Mouse (Mus musculus) midbrain, embryonic 13.5 days (tissue): Measurements from ENCODE around the gene 1110012L19Rik. TPM values are rescaled to one million over a fixed set of nuclear protein-coding genes. Genes with fewer than 3 reads are reported as not detected.
"Not testable (repeated sequence)": the region's sequence is repeated elsewhere in the genome, so short reads cannot be mapped to it uniquely, and the experiment has no call there.

Experiments
- ATAC-seq: fragments of 200-750 bp; cut with Nextera tagmentation; 2 replicates; pipeline ENCODE4 v1.8.0; 2017; ENCODE audit warnings: mild to moderate bottlenecking, moderate TSS enrichment, moderate library complexity
- H3K27ac ChIP-seq: fragments of 300-500 bp; sonication (generic); 2 replicates; pipeline ENCODE4 v1.5.1; 2015; ENCODE audit warnings: inconsistent platforms, mild to moderate bottlenecking, moderate library complexity
- H3K27me3 ChIP-seq: fragments of 300-500 bp; sonication (generic); 2 replicates; pipeline ENCODE4 v1.6.1; 2015; ENCODE audit warnings: mild to moderate bottlenecking, inconsistent platforms
- H3K36me3 ChIP-seq: fragments of 300-500 bp; sonication (generic); 2 replicates; pipeline ENCODE4 v1.6.1; 2015; ENCODE audit warnings: mild to moderate bottlenecking, inconsistent platforms
- H3K4me1 ChIP-seq: fragments of 300-500 bp; sonication (generic); replicated peaks from 2 replicates; pipeline ENCODE4 v1.6.1; 2015; ENCODE audit warnings: inconsistent platforms
- H3K4me2 ChIP-seq: fragments of 300-500 bp; sonication (generic); replicated peaks from 2 replicates; pipeline ENCODE4 v1.6.1; 2015; ENCODE audit warnings: moderate library complexity, mild to moderate bottlenecking, inconsistent platforms
- H3K4me3 ChIP-seq: fragments of 300-500 bp; sonication (generic); replicated peaks from 2 replicates; pipeline ENCODE4 v1.5.1; 2015; ENCODE audit warnings: mild to moderate bottlenecking, inconsistent platforms
- H3K9ac ChIP-seq: fragments of 300-500 bp; sonication (generic); replicated peaks from 2 replicates; pipeline ENCODE4 v1.6.1; 2015; ENCODE audit warnings: mild to moderate bottlenecking, inconsistent platforms
- H3K9me3 ChIP-seq: fragments of 300-500 bp; sonication (generic); 2 replicates; pipeline ENCODE4 v1.6.1; 2016; ENCODE audit warnings: mild to moderate bottlenecking, inconsistent platforms
- WGBS: fragments of 180-500 bp; shearing (Covaris S2); methylation state at CpG from one replicate; pipeline ENCODE4 v1.1.7; 2015; 5-methylcytosine and 5-hydroxymethylcytosine counted together
- polyA plus RNA-seq: library from polyadenylated mRNA; unstranded; fragments of >200 nt; fragmentation: Nextera tagmentation; extraction: Ambion mirVana; gene quantifications from 2 replicates; pipeline ENCODE4 v1.2.1, GENCODE M21; 2015

The 1110012L19Rik gene
- 33.9 and 36.2 TPM in 2 replicates for polyA plus RNA-seq

DNA sequence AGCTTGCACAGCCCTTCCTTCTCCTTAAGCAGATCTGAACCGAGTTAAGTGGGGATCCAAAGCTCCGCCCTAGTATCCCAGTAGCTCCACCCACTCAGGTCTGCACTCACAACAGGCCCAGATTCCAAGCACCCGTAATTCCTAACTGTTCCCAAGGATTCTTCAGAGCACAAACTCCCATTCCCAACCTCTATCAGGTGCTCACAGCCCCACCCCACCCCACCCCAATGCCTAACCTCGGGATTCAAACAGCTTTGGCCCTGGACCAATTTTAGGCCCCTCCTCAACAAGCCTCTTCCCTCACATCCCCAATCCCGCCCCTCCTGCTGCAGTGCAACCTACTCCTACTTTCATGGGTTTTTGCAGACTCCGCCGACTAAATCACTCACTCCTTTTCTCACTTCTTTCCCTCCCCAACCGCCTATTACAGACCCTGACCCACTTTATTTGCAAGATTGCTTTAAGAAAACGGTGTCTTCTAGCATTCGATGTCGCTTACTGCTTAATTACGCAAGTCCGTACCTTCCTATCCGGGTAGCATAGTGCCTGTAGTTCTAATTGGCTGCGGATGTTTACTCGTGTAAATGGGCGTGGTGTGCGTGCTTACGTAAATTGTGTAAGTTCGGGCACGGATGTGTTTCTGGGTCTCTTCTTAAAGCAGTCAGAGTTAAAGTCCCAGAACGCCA lies at the start of gene 1110012L19Rik:
TSS of gene 1110012L19Rik (plus strand) at position 602 of the 686 bp plus-strand sequence.
- H3K4me3 ChIP-seq = peak within 1 kb of the TSS; percentile 53
- H3K9ac ChIP-seq = peak within 1 kb of the TSS; percentile 64
- WGBS = 25% methylated on average over 22 of the region's 22 CpGs
- H3K27me3 ChIP-seq = no peaks in the 10 kb centered on the region
- H3K27ac ChIP-seq = peak within 1 kb of the TSS; percentile 70
- peak; percentile 95 for ATAC-seq
- H3K4me1 ChIP-seq = peaks cover 9% of the 10 kb centered on the region
- no peaks in the 10 kb centered on the region for H3K36me3 ChIP-seq
- no peaks in the 10 kb centered on the region for H3K9me3 ChIP-seq
- peak within 1 kb of the TSS; percentile 56 for H3K4me2 ChIP-seq

DNA sequence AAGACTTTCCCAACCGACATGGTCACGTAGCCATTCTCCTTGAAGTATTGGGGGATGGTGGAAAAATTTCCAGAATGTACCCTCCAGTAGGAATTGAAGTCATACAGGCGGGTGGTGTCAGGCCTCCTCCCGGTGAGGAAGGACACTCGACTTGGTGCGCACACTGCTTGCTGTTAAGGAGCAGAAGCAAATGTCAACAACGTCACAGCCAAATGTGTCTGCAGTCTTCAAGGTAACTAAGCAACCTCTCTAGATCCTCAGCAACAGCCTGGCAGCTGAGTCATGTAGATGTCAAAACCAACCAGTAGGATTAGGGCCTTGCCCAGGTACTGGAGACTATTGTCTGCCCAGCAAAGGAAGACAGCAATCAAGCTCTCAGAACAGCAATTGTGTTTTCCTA lies 22.7 kb upstream of the 1110012L19Rik start:
- peak overlapping the region; percentile 53 for H3K4me2 ChIP-seq
- H3K36me3 ChIP-seq = peaks cover 21% of the 10 kb centered on the region
- peaks cover 12% of the 10 kb centered on the region for H3K4me1 ChIP-seq
- no peaks in the 10 kb centered on the region for H3K9me3 ChIP-seq
- WGBS = 84% methylated on average over 7 of the region's 7 CpGs
- no peaks in the 10 kb centered on the region for H3K27me3 ChIP-seq
- ATAC-seq = no peak
- no peak overlapping the region for H3K9ac ChIP-seq
- H3K27ac ChIP-seq = no peak overlapping the region
- H3K4me3 ChIP-seq = peak overlapping the region; percentile 51

DNA sequence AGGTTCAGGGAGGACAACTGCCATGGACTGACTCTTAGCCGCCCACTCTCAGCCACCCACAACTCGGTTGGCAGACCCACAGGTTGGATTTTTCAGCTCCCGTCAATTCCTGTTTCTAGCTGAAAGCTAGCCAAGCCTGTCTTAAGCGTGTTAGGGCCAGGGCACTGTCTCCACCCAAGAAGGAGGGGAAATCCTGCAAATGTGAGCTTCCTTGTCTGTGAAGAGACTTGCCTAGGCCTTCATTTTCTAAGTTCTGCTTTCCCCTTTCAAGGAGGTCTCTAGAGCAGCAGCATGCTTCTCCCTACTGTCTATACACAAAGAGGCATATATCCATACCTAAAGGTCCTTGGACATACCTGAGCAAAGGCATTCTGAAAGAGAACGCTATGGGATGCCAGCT lies 22.2 kb upstream of the 1110012L19Rik start:
- H3K27ac ChIP-seq = no peak overlapping the region
- H3K4me2 ChIP-seq = peak overlapping the region; percentile 53
- WGBS = 87% methylated on average over 5 of the region's 5 CpGs
- peaks cover 12% of the 10 kb centered on the region for H3K4me1 ChIP-seq
- H3K27me3 ChIP-seq = no peaks in the 10 kb centered on the region
- ATAC-seq = no peak
- H3K36me3 ChIP-seq = peaks cover 17% of the 10 kb centered on the region
- H3K9ac ChIP-seq = peak overlapping the region; percentile 57
- no peaks in the 10 kb centered on the region for H3K9me3 ChIP-seq
- peak overlapping the region; percentile 51 for H3K4me3 ChIP-seq

DNA sequence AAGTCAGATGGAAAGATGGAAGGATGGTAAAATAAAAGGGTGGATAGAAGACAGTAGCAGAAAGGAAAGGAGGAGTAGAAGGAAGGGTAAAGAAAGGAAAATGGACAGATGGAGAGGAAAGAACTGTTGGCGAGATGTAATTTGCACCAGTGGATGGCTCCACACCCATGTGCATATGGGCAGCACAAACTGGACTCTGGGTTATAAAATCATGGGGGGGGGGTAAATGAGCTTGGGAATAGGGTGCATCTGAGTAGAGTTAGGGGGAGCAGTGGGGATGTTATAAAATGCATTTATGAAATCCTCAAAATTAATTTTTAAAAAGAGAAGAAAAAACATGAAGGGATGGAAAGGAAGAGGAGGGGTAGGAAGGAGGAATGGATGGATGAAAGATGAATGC lies 21.5 kb upstream of the 1110012L19Rik start:
- 60% methylated on average over 1 of the region's 1 CpGs for WGBS
- Histone ChIP-seq H3K36me3 (peaks cover 10% of the 10 kb centered on the region), H3K9me3 (no peaks in the 10 kb centered on the region), H3K27me3 (no peaks in the 10 kb centered on the region), H3K9ac (peak overlapping the region; percentile 57), H3K4me2 (peak overlapping the region; percentile 53), H3K27ac (0 out of 2 replicates have a peak overlapping the region, but pooled peaks have one; percentile 69), H3K4me1 (peaks cover 12% of the 10 kb centered on the region), H3K4me3 (peak overlapping the region; percentile 51)
- ATAC-seq = peak; percentile 34; the same call in 1 of the 2 replicates

DNA sequence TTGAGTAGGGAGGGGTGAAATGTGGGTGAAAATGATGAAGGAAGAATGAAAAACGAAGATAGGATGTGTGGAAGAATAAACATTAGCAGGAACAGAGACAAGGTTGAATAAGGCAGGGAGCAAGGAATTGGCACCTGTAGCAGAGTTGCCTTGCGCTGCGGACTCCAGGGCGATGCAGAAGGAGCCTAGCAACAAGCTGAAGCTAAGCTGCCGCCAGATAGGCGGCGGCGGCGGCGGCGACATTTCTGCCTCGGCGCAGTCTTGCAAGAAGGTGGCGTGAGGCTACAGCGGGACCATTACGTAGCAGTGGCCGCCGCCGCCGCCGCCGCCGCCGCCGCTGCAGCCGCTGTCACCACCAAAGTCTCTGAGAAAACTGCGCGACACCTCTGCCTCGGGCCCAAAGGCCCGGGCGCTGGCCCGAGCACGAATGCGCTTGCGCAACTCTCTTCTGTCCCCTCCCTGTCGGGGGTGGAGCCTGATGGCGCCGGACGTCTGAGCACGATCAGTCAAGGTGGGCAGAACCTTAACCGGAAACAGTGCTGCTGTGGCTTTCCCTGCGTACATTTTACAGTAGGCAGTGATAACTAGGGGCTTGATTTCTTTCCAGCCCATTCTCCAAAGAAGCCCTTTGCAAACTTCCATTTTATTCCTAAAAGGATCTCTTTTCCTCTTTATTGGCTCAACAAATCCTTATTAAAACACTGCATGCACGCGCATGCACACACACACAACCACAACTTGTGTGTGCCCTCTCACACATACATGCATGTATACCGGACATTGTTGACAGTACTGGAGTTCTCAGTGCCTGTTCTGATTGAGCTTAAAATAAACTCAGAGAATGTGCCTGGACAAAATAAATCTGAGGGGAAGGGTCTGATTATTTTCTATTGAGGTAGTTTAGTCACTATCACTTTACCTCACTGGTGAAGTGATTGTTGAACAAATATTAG lies 20.7 kb upstream of the 1110012L19Rik start, which contains the start of gene Ids:
TSS of gene Ids (minus strand) at position 424 of the 953 bp plus-strand sequence.
- 0 out of 2 replicates have a peak, but pooled peaks cover 3% of the 10 kb centered on the region for H3K36me3 ChIP-seq
- H3K4me1 ChIP-seq = peaks cover 12% of the 10 kb centered on the region
- peak within 1 kb of the TSS; percentile 69; the same call in 1 of the 2 replicates for H3K27ac ChIP-seq
- peak within 1 kb of the TSS; percentile 57 for H3K9ac ChIP-seq
- H3K4me3 ChIP-seq = peak within 1 kb of the TSS; percentile 51
- no peaks in the 10 kb centered on the region for H3K9me3 ChIP-seq
- ATAC-seq = peak; percentile 97
- H3K27me3 ChIP-seq = no peaks in the 10 kb centered on the region
- H3K4me2 ChIP-seq = peak within 1 kb of the TSS; percentile 53
- WGBS = 28% methylated on average over 45 of the region's 45 CpGs

DNA sequence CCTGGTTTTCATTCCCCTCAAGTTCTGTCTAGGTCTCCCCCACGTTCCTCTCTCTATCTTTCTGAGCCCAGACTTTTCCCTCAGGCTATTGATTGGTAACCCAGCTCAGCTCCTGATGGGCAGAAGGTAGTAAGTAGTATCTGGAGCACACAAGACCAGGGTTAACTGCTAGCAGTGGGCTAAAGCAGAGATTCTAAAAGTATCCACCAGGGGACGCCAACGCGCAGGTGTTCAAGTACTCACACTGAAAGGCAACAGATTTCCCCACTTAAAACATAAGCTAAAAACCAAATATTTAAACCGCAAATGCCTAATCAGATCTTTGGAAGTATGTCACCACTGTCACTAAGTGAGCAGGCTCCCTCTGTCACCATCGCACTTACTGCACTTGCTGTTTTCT lies 15.9 kb upstream of the 1110012L19Rik start:
- not testable (repeated sequence) for H3K27ac ChIP-seq, H3K4me1 ChIP-seq, ATAC-seq, H3K27me3 ChIP-seq, H3K4me3 ChIP-seq, H3K9me3 ChIP-seq, H3K4me2 ChIP-seq, H3K9ac ChIP-seq, H3K36me3 ChIP-seq
- 20% methylated on average over 2 of the region's 6 CpGs for WGBS

DNA sequence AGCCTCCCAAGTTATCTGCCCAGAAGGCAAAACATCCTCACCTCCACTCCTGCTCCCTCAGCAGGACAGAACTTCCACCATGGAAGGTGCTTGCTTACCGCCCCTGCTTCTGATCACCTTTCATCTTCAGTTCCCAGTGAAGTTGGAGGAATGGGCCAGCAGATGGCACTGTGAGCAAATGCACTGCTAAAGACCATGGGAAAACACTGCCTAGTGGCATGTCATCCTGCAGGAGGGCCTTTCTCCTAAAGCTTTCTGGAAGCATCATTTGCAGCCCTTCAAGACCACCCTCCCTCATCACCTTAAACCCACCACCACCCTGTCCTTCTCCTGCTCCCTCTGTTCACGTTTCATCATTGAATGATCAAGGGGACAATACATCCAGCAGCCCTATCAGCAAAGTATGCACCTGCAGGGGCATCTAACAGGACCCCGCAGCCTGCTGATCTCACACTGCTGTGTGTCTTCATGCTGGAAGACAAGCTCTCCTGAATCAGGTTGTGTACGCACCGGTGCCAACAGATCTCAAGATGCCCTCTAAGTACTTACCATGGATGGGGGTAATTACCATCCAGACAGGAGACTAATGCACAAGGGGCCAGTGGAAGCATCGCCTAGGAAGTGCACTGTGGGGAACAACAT lies 11.1 kb upstream of the 1110012L19Rik start:
- 67% methylated on average over 5 of the region's 6 CpGs for WGBS

DNA sequence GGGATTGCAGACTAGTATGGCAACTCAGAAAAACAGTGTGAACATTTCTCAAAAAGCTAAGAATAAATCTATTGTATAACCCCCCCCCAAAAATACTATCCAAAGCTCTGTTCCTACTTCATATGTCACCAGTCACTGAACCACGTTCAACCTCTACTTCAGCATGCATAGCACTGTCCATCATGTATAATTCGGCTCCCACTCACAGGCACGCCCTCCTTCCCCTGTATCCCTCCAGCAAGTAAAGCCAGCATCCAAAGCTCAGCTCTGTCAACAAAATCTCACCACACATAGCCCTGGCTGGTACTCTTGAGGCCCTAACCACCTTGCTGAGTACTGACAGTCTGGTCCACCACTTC lies 781 bp upstream of the 1110012L19Rik start:
- Histone ChIP-seq H3K9ac (peak overlapping the region; percentile 64; the same call in 1 of the 2 replicates), H3K27me3 (no peaks in the 10 kb centered on the region)

More for the DNA sequence above, 11.1 kb upstream of the 1110012L19Rik start:
- H3K4me1 ChIP-seq, H3K9me3 ChIP-seq, H3K27ac ChIP-seq, H3K27me3 ChIP-seq, H3K4me2 ChIP-seq, H3K36me3 ChIP-seq, H3K4me3 ChIP-seq, H3K9ac ChIP-seq: not testable (repeated sequence)
- peak; percentile 78 for ATAC-seq

DNA sequence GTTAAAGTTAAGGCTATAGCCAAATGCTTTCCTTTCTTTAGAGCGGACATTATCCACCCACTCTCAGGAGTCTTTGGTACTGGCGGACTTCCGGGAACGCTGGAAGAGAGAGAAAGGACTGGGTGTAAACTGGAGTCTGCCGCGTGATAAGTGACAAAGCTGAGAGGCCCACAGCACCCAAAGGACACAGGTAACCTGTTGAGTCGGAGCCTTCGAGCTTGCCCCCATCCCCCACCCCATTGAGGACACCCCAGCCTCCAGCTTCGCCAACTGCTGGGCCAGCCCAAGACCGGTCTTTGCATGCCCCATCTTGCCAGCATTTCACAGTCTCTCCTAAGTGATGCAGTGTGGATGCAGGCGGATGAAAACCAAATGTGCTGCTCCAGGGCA lies 280 bp downstream of the 1110012L19Rik start:
- no peaks in the 10 kb centered on the region for H3K36me3 ChIP-seq
- 19% methylated on average over 11 of the region's 11 CpGs for WGBS
- peak; percentile 58 for ATAC-seq
- peak overlapping the region; percentile 56 for H3K4me2 ChIP-seq
- no peaks in the 10 kb centered on the region for H3K9me3 ChIP-seq
- H3K4me3 ChIP-seq = peak overlapping the region; percentile 53
- H3K27ac ChIP-seq = peak overlapping the region; percentile 70; the same call in 1 of the 2 replicates
- H3K4me1 ChIP-seq = peaks cover 9% of the 10 kb centered on the region
- peak overlapping the region; percentile 64 for H3K9ac ChIP-seq
- no peaks in the 10 kb centered on the region for H3K27me3 ChIP-seq

More for the DNA sequence above, 781 bp upstream of the 1110012L19Rik start:
- peaks cover 9% of the 10 kb centered on the region for H3K4me1 ChIP-seq
- 50% methylated on average over 3 of the region's 3 CpGs for WGBS
- peak overlapping the region; percentile 53 for H3K4me3 ChIP-seq
- H3K9me3 ChIP-seq = no peaks in the 10 kb centered on the region
- peak overlapping the region; percentile 70; the same call in 1 of the 2 replicates for H3K27ac ChIP-seq
- peak overlapping the region; percentile 56 for H3K4me2 ChIP-seq
- no peak for ATAC-seq
- H3K36me3 ChIP-seq = no peaks in the 10 kb centered on the region

DNA sequence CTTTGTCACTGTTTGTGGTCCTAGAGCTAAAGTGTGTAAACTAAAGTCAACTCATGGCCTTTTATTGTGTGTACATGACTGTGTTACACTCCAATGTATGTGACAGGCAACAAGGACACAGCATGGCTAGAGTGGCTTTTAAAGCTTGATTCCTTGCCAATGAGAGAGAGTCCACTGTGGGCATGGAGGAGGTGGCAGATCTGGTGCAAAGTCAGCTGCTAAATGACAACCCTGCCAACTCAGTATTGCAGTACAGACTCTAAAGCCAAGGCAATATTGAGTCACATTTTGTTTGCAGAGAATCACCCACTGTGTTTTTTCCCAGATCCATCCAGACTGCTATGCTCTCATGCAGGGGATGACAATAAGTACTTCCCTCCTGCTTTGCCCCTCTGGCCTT lies 7.0 kb downstream of the 1110012L19Rik start:
- not testable (repeated sequence) for H3K9ac ChIP-seq, H3K4me2 ChIP-seq, H3K27me3 ChIP-seq, H3K4me1 ChIP-seq, H3K36me3 ChIP-seq, H3K4me3 ChIP-seq, H3K9me3 ChIP-seq, H3K27ac ChIP-seq, ATAC-seq

DNA sequence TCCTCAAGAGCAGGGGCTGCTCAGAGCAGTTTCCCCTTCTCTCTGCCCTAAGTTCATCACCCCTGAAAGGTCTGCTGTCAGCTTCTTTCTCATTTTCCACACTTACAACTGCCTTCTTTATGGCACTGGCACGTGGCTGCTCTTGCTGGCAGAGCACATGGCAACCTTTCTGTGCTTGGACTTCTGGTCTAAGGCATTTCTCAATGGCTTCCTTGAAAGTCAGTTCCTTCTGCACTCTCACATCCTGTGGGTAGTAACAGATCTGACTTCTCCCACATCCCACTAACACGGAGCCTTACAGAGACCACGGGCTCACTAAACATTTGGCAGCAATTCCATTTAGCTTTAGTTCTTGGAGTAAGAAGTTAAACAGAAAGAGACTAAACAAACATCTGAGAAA lies 39.8 kb downstream of the 1110012L19Rik start:
- H3K27me3 ChIP-seq, H3K4me3 ChIP-seq, H3K9me3 ChIP-seq, H3K4me1 ChIP-seq, H3K27ac ChIP-seq, H3K4me2 ChIP-seq, H3K36me3 ChIP-seq, H3K9ac ChIP-seq, ATAC-seq: not testable (repeated sequence)
- WGBS = 79% methylated on average over 3 of the region's 3 CpGs
